Mouse (Mus musculus): ENCODE measurements at regions not wholly inside any gene's neighbourhood (a gene's known extent, or its start where the extent isn't known, plus 50 kb on each side); places are given as distances from the start of the nearest gene placed in this dataset.

DNA sequence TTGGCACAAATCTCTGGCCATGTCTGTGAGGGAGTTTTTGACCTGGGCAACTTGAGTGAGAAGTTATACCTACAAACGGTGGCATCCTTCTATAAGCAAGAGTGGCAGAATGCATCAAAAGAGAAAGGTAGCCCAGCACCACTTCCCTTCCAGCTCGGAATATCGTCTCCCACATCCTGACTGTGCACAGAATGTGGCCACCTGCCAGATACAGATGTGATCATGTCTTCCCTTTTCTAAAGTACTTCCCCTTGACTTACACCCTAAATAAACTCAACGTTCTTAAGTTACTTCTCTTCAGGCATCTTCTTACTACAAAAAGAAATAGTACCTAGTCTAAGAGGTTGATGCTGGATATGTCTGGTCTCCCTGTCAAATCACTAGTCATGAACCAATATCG, 175.2 kb upstream of the 2610001J05Rik start:
- Histone ChIP-seq H3K4me2 (ENCODE audit: low read length) (no peak overlapping the region), H3K27ac (replicated peaks in 1 of 2; ENCODE audit: control insufficient read depth in 1 of 2, insufficient read depth in 1 of 2, low read depth in 2 of 2, low read length in 2 of 2) (no peak overlapping the region), H3K4me1 (ENCODE audit: control insufficient read depth in 2 of 2, insufficient read depth in 2 of 2, low read length in 2 of 2) (no peaks in the 10 kb centered on the region), H3K4me3 (ENCODE audit: control insufficient read depth in 1 of 2, insufficient read depth in 1 of 2, low read depth in 1 of 2, low read length in 2 of 2) (no peak overlapping the region), H3K27me3 (ENCODE audit: control insufficient read depth, insufficient read depth, low read length) (no peaks in the 10 kb centered on the region), H3K9me3 (ENCODE audit: control insufficient read depth, low read length) (no peaks in the 10 kb centered on the region), H3K36me3 (ENCODE audit: control insufficient read depth, insufficient read depth, low read length) (no peaks in the 10 kb centered on the region), H3K9ac (ENCODE audit: low read length) (no peak overlapping the region)
- 80% methylated on average over 5 of the region's 5 CpGs for WGBS
- no peak for ATAC-seq (ENCODE audit: insufficient number of reproducible peaks, insufficient read depth, low FRiP score, low read depth)

GRCm38 (mm10) chr6:14044654-14045053, 173.3 kb upstream of the 2610001J05Rik start:
- WGBS, result 78% methylated on average over 3 of the region's 3 CpGs

DNA sequence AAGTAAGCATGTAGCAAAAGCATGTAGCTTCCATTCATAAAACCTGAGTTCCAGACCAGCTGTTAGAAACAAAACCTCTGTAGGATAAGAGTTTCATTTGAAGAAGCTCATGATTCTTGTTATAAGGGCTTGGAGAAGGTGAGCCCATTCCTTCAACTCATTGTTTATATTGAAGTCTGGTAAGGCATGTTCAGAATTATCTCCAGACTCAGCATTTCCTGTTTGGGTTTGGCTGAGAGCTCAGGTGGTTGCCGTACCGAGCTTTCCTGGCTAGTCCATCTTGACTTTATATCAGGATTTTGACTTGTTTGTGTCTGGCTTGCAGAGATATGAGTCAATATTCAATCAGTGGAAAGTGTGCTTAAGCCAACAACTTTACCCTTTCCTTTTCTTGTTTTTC, 154.6 kb upstream of the 2610001J05Rik start:
- H3K9me3 ChIP-seq (ENCODE audit: control insufficient read depth, low read length), result no peaks in the 10 kb centered on the region
- no peak overlapping the region for H3K9ac ChIP-seq (ENCODE audit: low read length)
- H3K4me3 ChIP-seq (ENCODE audit: control insufficient read depth in 1 of 2, insufficient read depth in 1 of 2, low read depth in 1 of 2, low read length in 2 of 2), result no peak overlapping the region
- no peaks in the 10 kb centered on the region for H3K4me1 ChIP-seq (ENCODE audit: control insufficient read depth in 2 of 2, insufficient read depth in 2 of 2, low read length in 2 of 2)
- no peak overlapping the region for H3K4me2 ChIP-seq (ENCODE audit: low read length)
- 42% methylated on average over 2 of the region's 2 CpGs for WGBS
- no peaks in the 10 kb centered on the region for H3K36me3 ChIP-seq (ENCODE audit: control insufficient read depth, insufficient read depth, low read length)
- ATAC-seq (ENCODE audit: insufficient number of reproducible peaks, insufficient read depth, low FRiP score, low read depth), result no peak
- H3K27ac ChIP-seq (replicated peaks in 1 of 2; ENCODE audit: control insufficient read depth in 1 of 2, insufficient read depth in 1 of 2, low read depth in 2 of 2, low read length in 2 of 2), result no peak overlapping the region
- H3K27me3 ChIP-seq (ENCODE audit: control insufficient read depth, insufficient read depth, low read length), result no peaks in the 10 kb centered on the region

More at GRCm38 (mm10) chr6:14044654-14045053, 173.3 kb upstream of the 2610001J05Rik start:
- Histone ChIP-seq H3K4me3 (ENCODE audit: control insufficient read depth in 1 of 2, insufficient read depth in 1 of 2, low read depth in 1 of 2, low read length in 2 of 2) (no peak overlapping the region), H3K27me3 (ENCODE audit: control insufficient read depth, insufficient read depth, low read length) (no peaks in the 10 kb centered on the region), H3K9me3 (ENCODE audit: control insufficient read depth, low read length) (no peaks in the 10 kb centered on the region), H3K4me1 (ENCODE audit: control insufficient read depth in 2 of 2, insufficient read depth in 2 of 2, low read length in 2 of 2) (no peaks in the 10 kb centered on the region), H3K4me2 (ENCODE audit: low read length) (no peak overlapping the region), H3K36me3 (ENCODE audit: control insufficient read depth, insufficient read depth, low read length) (no peaks in the 10 kb centered on the region), H3K27ac (replicated peaks in 1 of 2; ENCODE audit: control insufficient read depth in 1 of 2, insufficient read depth in 1 of 2, low read depth in 2 of 2, low read length in 2 of 2) (no peak overlapping the region), H3K9ac (ENCODE audit: low read length) (no peak overlapping the region)
- no peak for ATAC-seq (ENCODE audit: insufficient number of reproducible peaks, insufficient read depth, low FRiP score, low read depth)

DNA sequence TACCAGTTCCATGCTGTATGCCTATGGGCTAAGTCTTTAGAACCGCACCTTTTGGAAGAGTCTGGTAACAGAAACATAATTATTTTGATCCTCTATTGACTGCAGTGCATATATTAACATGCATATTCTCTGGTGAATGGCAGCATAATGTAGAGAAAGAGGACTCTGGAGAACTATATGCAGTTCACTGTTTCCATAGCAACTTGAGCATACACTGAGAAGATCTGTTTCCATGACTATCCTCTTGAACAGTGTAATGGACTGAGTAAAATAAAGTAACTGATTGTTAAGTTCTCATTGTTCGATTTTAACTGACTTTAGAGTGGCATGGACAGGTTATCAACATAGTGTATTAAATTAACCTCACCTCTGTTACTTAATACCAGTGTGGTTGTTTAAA, 147.6 kb upstream of the 2610001J05Rik start:
- H3K4me2 ChIP-seq (ENCODE audit: low read length), result no peak overlapping the region
- H3K27me3 ChIP-seq (ENCODE audit: control insufficient read depth, insufficient read depth, low read length), result no peaks in the 10 kb centered on the region
- H3K27ac ChIP-seq (replicated peaks in 1 of 2; ENCODE audit: control insufficient read depth in 1 of 2, insufficient read depth in 1 of 2, low read depth in 2 of 2, low read length in 2 of 2), result no peak overlapping the region
- no peaks in the 10 kb centered on the region for H3K4me1 ChIP-seq (ENCODE audit: control insufficient read depth in 2 of 2, insufficient read depth in 2 of 2, low read length in 2 of 2)
- WGBS, result 73% methylated on average over 2 of the region's 2 CpGs
- no peak overlapping the region for H3K4me3 ChIP-seq (ENCODE audit: control insufficient read depth in 1 of 2, insufficient read depth in 1 of 2, low read depth in 1 of 2, low read length in 2 of 2)
- no peak overlapping the region for H3K9ac ChIP-seq (ENCODE audit: low read length)
- ATAC-seq (ENCODE audit: insufficient number of reproducible peaks, insufficient read depth, low FRiP score, low read depth), result no peak
- no peaks in the 10 kb centered on the region for H3K36me3 ChIP-seq (ENCODE audit: control insufficient read depth, insufficient read depth, low read length)
- H3K9me3 ChIP-seq (ENCODE audit: control insufficient read depth, low read length), result no peaks in the 10 kb centered on the region

- Histone ChIP-seq H3K36me3 (ENCODE audit: control insufficient read depth, insufficient read depth, low read length) (no peaks in the 10 kb centered on the region), H3K27me3 (ENCODE audit: control insufficient read depth, insufficient read depth, low read length) (no peaks in the 10 kb centered on the region), H3K9me3 (ENCODE audit: control insufficient read depth, low read length) (peaks cover 6% of the 10 kb centered on the region; the same call in 1 of the 2 replicates), H3K4me1 (ENCODE audit: control insufficient read depth in 2 of 2, insufficient read depth in 2 of 2, low read length in 2 of 2) (no peaks in the 10 kb centered on the region), H3K4me2 (ENCODE audit: low read length) (no peak overlapping the region), H3K27ac (replicated peaks in 1 of 2; ENCODE audit: control insufficient read depth in 1 of 2, insufficient read depth in 1 of 2, low read depth in 2 of 2, low read length in 2 of 2) (no peak overlapping the region), H3K4me3 (ENCODE audit: control insufficient read depth in 1 of 2, insufficient read depth in 1 of 2, low read depth in 1 of 2, low read length in 2 of 2) (no peak overlapping the region), H3K9ac (ENCODE audit: low read length) (no peak overlapping the region)
- no peak for ATAC-seq (ENCODE audit: insufficient number of reproducible peaks, insufficient read depth, low FRiP score, low read depth)
- WGBS, result 85% methylated on average over 10 of the region's 10 CpGs
Observed at GRCm38 (mm10) chr6:13982606-13983389, 111.5 kb upstream of the 2610001J05Rik start.

GRCm38 (mm10) chr6:13974710-13975506, 103.6 kb upstream of the 2610001J05Rik start:
- H3K27me3 ChIP-seq (ENCODE audit: control insufficient read depth, insufficient read depth, low read length), result no peaks in the 10 kb centered on the region
- no peak for ATAC-seq (ENCODE audit: insufficient number of reproducible peaks, insufficient read depth, low FRiP score, low read depth)
- WGBS, result 56% methylated on average over 14 of the region's 14 CpGs
- no peaks in the 10 kb centered on the region for H3K4me1 ChIP-seq (ENCODE audit: control insufficient read depth in 2 of 2, insufficient read depth in 2 of 2, low read length in 2 of 2)
- H3K27ac ChIP-seq (replicated peaks in 1 of 2; ENCODE audit: control insufficient read depth in 1 of 2, insufficient read depth in 1 of 2, low read depth in 2 of 2, low read length in 2 of 2), result no peak overlapping the region
- H3K36me3 ChIP-seq (ENCODE audit: control insufficient read depth, insufficient read depth, low read length), result no peaks in the 10 kb centered on the region
- peaks cover 7% of the 10 kb centered on the region for H3K9me3 ChIP-seq (ENCODE audit: control insufficient read depth, low read length)
- H3K4me3 ChIP-seq (ENCODE audit: control insufficient read depth in 1 of 2, insufficient read depth in 1 of 2, low read depth in 1 of 2, low read length in 2 of 2), result no peak overlapping the region
- no peak overlapping the region for H3K9ac ChIP-seq (ENCODE audit: low read length)
- H3K4me2 ChIP-seq (ENCODE audit: low read length), result no peak overlapping the region

DNA sequence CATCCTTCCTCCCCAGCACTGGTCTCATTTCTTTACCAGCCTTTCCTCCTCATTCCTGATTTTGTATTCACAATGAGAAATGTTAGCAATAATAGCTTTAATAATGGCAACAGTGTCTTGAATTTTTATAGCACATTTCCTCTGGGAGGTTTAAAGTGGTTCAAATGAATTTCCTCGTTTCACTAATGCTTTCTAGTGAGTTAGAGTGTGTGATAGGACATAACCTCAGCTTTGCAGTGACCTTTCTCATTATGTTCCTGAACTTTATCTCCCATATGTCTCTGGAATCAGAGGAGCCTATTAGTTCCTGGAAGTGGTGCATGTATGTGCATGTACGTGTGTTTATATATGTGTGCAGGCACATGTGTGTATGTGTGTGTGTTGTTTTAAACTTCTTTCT, 93.2 kb upstream of the 2610001J05Rik start:
- 69% methylated on average over 2 of the region's 2 CpGs for WGBS
- H3K27ac ChIP-seq (replicated peaks in 1 of 2; ENCODE audit: control insufficient read depth in 1 of 2, insufficient read depth in 1 of 2, low read depth in 2 of 2, low read length in 2 of 2), result no peak overlapping the region
- no peak overlapping the region for H3K4me2 ChIP-seq (ENCODE audit: low read length)
- no peak for ATAC-seq (ENCODE audit: insufficient number of reproducible peaks, insufficient read depth, low FRiP score, low read depth)
- no peak overlapping the region for H3K4me3 ChIP-seq (ENCODE audit: control insufficient read depth in 1 of 2, insufficient read depth in 1 of 2, low read depth in 1 of 2, low read length in 2 of 2)
- no peak overlapping the region for H3K9ac ChIP-seq (ENCODE audit: low read length)
- no peaks in the 10 kb centered on the region for H3K27me3 ChIP-seq (ENCODE audit: control insufficient read depth, insufficient read depth, low read length)
- H3K4me1 ChIP-seq (ENCODE audit: control insufficient read depth in 2 of 2, insufficient read depth in 2 of 2, low read length in 2 of 2), result no peaks in the 10 kb centered on the region
- H3K9me3 ChIP-seq (ENCODE audit: control insufficient read depth, low read length), result no peaks in the 10 kb centered on the region
- H3K36me3 ChIP-seq (ENCODE audit: control insufficient read depth, insufficient read depth, low read length), result no peaks in the 10 kb centered on the region

All from heart, embryonic 14.5 days (tissue).